Mouse (Mus musculus): ENCODE data around the gene Epha6.

Gene Epha6

DNA sequence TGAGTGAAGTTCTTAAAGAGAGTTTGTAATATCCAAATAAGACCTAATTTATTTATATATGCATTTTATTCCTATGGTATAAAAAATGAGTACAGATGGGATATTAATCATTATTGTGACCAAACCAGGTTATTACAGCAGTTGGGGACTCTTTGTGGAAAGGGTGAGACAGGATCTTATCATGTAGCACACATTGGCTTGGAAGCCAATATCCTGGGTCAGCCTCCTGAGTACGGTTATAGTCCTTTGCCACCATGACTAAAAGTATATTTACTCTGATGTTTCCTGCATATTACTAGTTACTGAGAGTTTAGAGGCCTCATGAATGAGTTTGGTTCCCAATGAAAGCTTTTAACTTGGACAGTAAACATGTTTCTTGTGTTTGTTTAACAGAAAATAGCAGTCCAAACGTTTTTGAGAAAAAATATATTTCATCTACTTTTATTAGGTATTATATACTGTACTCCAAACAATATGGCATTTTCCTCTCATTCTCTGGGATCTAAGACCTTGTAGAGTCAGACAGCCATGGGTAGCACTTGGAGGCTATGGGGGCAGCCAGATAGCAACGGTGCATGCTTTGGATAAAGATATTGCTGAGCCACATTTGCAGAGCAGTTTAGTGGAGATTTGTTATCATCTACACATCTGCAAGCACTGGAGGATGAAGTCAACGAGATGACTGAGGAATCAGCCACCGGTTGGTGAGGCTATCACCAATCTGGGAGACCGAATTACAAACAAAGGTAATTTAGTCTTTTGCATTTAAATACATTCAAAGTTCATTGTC lies 340.4 kb downstream of the Epha6 start:
- CTCF ChIA-PET, result no interaction called here

DNA sequence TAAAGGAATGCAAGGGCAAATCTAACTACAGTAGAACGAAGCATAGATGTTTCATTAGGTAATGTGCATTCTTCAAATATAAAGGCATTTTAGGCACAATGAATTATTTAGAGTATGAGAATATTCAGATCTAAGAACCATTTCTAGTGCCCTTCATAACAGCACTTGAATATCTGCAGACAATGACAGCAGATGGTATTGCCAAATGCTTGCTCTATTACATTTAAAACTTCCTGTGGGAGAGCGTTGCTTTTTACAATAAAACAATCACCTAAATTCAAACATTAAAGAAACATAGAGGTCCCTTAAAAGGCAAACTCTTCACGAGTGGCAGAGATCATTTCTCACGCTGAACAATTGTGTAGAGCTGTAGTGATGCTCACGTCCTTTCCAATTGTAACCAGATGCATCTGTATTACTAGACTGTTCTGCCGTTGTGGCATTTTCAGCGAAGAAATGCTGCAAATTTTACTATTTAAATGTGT lies 347.1 kb downstream of the Epha6 start:
- CTCF ChIA-PET, result no interaction called here

DNA sequence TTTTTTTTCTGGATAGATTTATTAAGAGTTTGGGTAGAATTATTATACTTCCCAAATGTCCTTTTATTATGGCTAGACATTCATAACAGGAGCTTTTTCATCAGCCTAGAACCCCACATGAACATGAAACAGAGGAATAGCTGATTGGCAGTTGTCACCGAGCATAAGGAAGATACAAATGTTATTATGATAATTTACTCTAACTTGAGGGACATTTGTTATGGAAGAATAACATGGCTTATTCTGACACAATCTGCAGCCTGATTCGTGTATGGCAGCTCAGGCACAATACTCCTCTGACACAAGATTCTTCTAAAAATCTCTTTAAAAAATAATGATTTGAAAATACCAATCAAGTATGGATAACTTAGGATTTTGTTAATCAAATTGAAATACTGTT lies 347.7 kb downstream of the Epha6 start:
- CTCF ChIA-PET, result no interaction called here

DNA sequence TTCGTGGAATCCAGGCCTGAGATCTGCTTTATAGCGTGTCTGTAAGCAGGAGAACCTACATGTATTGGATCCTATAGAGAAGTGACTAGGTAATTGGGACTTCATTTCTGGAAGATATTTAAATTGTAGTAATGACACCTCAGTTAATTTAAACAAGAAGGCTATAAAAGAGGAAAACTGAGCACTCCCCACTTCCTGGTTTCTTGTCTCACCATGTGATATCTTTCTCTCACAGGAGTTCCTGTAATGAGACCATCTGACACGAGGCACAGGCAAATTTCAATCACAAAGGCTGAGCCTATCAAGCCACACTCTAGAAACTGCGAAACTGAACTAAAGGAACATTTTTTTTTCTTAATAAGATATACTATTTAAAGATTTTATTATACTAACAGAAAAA lies 348.3 kb downstream of the Epha6 start:
- CTCF ChIA-PET, result no interaction called here

GRCm38 (mm10) chr16:60239356-60240190 lies 365.8 kb downstream of the Epha6 start:
- CTCF ChIA-PET, result no interaction called here

DNA sequence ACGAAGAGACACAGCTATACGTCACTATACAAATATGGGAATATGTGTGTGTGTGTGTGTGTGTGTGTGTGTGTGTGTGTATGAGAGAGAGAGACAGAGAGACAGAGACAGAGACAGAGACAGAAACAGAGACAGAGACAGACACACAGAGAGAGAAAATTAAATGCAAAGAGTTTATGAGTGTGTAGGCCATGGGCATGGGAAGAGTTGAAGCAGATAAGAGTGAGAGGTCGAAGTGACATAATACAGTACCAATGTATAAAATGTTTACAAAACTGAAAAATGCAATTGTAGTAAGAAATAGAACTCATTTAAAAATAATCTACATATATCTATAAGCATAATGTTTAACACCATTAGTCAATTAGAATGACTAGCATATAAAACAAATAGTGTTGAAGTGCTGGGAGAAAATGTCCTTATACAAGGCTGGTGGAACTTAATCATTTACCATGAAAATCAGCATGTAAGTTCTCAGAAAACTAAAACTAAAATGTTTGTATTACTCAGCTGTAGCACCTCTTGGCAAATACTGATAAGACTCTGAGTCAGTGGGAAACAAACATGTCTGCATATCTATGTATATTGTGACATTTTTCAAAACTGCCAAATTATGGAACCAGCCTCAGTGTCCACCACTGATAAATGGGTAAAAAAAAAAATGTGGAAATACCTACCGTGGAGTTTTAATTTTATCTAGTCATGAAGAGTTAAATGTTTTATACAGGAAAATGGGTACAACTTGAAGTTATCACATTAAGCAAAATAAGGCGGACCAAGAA lies 371.2 kb downstream of the Epha6 start:
- CTCF ChIA-PET, result no interaction called here

- CTCF ChIA-PET, result no interaction called here
These were observed 372.3 kb downstream of the Epha6 start for GRCm38 (mm10) chr16:60232982-60233381.

GRCm38 (mm10) chr16:60209151-60209550 lies 396.2 kb downstream of the Epha6 start:
- CTCF ChIA-PET, result no interaction called here

DNA sequence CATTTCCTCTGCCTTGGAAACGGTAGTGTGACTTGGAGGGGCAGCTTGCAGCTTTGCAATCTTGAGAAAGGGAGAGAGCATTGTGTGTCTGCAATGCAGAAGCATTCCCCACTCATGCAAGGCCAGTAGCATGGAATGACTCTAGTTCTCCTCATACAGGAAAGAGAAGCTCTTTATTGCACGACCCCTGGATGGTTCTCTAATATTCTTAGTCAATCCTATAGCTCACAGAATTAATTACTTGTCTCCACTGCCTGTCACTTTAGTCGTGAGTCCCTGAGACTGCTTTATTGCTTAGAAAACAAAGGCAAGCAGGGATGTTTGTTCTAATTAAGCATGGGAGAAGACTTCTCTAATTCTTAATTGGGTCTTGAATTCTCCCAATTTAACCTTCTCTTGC lies 429.8 kb downstream of the Epha6 start:
- CTCF ChIA-PET, result no interaction called here

DNA sequence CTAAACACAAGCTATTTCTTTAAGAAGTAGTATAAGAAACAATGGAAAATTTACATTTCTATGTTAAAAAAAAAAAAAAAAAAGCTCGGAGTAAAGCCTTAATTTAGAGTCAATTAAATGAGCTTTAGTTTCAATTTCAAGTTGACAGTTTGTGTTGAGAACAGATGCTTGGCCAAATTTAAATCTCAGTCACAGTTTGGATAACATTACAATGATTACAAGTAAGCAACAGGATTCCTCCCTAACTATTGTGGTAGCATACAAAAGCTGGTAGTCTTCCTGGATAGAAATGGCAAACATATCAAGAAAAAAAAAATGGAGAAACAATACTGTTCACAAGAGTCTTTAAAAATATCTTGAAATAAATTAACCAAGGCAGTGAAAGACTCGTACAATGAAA lies 452.9 kb downstream of the Epha6 start:
- CTCF ChIA-PET, result no interaction called here

DNA sequence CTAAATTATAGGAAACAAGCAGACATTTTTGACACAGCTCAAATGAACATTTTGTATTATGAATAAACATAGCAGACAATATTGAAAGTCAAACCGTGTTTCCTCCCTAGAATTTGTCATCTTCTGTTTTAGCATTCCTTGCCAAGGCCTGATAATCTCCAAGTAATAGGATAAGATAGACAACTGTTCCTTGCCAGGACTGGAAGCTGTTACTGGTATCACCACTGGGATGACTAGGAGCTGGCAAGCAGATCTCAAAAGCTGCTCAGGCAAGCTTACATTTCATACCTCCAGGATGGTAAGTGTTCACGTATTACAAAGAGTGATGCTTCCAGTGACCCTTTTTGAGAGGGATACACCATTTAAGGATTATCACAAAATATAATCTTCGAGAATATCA lies 461.0 kb downstream of the Epha6 start:
- CTCF ChIA-PET, result no interaction called here

GRCm38 (mm10) chr16:60121435-60121834 lies 483.9 kb downstream of the Epha6 start:
- CTCF ChIA-PET, result no interaction called here

GRCm38 (mm10) chr16:60102210-60102609 lies 503.1 kb downstream of the Epha6 start:
- CTCF ChIA-PET, result no interaction called here

DNA sequence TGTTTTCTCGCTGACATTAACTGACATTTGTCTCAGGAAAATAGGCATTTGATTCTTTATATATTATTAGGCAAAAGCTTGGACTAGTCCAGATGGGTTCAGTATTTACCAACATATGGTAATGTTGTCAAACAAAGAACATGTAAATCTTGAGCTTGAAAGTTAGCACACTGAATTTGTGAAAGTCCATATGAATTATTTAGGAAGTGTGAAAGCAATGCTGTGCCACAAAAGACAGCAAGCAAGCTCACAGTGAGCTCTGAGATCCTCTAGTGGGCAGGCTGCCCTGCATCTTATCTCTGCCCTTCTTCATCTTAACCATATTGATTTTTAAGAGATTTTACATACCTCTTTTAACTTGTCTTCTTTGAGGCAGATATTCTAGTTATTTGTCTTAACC lies 510.0 kb downstream of the Epha6 start:
- CTCF ChIA-PET, result no interaction called here

GRCm38 (mm10) chr16:60086976-60087375 lies 518.4 kb downstream of the Epha6 start:
- CTCF ChIA-PET, result no interaction called here

DNA sequence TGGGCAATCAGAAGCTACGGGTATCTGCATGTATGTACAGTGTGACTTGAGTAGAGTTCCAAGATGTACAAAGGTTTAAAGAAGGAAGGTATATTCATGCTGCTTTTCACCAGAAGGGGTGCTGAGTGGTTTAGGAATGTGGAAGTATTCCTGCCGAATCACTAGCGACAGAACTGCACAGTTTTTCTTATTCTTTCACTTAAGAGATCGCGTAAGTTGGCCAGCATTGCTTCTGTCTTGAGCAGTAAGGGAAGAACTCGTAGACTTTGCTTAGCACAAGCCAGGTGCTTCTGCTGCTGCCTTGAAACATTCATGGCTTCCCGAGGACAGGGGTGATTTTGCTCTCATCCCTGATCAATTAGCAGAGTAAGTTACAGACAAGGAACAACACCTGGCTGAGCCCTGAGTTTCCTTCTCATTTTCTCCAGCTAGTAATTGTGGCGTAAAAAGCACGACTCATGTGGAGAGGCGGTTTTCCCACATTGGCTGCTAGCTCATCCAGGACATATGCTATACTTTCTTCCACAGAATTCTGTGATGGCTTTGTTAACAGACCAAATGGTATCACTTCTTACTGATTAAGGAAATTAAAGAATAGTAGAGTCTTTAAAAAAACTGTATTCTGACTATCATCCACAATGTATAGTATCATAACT lies 534.7 kb downstream of the Epha6 start:
- CTCF ChIA-PET, result no interaction called here

DNA sequence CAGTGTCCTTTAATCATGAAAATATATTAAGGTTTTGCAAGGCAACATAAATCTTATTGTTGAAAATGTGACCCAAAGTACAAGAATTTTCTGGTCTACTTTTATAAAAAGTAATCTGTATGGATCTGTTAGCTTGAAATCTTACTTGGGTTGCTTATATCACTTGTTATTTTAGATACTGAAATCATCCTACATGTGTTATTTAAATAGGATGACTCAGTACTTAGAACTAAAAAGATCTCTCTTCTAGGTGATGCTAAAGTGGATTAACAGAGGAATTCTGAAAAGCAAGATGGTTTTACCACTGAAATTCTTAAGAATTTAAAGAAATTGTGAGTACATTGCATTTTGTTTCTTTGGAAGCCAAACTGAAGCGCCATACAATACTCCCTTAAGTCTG lies 561.5 kb downstream of the Epha6 start:
- CTCF ChIA-PET, result no interaction called here

DNA sequence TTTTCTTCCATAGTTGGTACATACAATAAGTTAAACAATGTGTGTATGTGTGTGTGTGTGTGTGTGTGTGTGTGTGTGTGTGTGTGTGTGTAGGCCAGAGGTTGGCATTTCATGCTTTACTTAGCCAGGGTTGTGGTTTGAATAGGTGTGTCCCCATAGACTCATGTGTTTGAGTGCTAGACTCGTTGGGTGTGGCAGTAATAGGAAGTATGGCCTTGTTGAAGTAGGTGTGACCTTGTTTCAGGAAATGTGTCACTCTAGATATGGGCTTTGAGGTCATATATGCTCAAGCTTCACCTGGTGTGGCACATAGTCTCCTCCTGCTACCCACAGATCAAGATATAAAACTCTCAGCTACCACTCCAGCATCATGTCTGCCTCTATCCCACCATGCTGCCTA lies 577.0 kb downstream of the Epha6 start:
- CTCF ChIA-PET, result no interaction called here

- CTCF ChIA-PET, result no interaction called here
These were observed 598.3 kb downstream of the Epha6 start for GRCm38 (mm10) chr16:60006857-60007568.

GRCm38 (mm10) chr16:59969816-59970215 lies 635.5 kb downstream of the Epha6 start:
- CTCF ChIA-PET, result no interaction called here

- CTCF ChIA-PET, result no interaction called here
These were observed 649.6 kb downstream of the Epha6 start for GRCm38 (mm10) chr16:59955731-59956130.

Measured in spleen, embryonic (tissue).